Mouse (Mus musculus) myocyte (in vitro differentiated cells): ENCODE results near the gene AC134908.4.

Source experiments
- MAX ChIP-seq: IDR thresholded peaks from one replicate; pipeline ENCODE4 v1.6.1; 2011; ENCODE audit warnings: low read depth, mild to moderate bottlenecking, control low read depth
- POLR2A ChIP-seq: IDR thresholded peaks from one replicate; pipeline ENCODE4 v1.6.1; 2011; ENCODE audit warnings: low read depth, mild to moderate bottlenecking, control low read depth, moderate library complexity; ENCODE audit not compliant: insufficient read length

DNA sequence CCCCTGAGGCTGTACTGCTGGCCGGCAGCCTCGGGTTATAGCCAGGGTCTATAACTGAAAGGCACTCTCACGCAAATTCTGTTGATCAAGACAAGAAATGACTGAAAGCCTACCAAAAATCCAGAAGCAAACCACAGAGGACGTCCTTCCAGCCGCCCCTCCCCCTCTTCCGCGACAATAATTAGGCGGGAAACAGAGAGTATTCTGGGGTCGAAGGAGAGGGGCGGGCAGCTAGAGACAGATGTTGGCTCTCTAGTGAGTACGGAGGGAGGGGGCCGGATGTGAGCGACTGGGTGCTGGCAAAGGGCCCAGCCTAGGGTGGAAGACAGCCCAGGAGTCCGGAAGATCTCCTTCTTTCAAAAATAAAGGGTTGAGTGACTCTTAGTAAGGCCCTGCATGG is 2.8 kb downstream of the AC134908.4 start, which contains the start of gene Fam173a:
- TF ChIP-seq MAX (no peak), POLR2A (no peak)
